Mouse (Mus musculus) kidney, adult 2 months (tissue): ENCODE data around the gene Zscan2. TPM values are rescaled to one million over a fixed set of nuclear protein-coding genes. Genes with fewer than 3 reads are reported as not detected.

Experiments used
- DNase-seq: peaks from one replicate; pipeline ENCODE4 v3.0.0; 2021
- H3K27ac ChIP-seq: fragments of 200-500 bp; 2 replicates; pipeline ENCODE4 v1.5.1; 2012; ENCODE audit warnings: low read depth, low read length, control low read depth, inconsistent platforms; ENCODE audit not compliant: insufficient read depth
- H3K27me3 ChIP-seq: fragments of 200-500 bp; replicated peaks from 2 replicates; pipeline ENCODE4 v1.6.1; 2012; ENCODE audit warnings: mild to moderate bottlenecking, moderate library complexity, low read length, inconsistent platforms; ENCODE audit not compliant: control insufficient read depth, insufficient read depth
- H3K36me3 ChIP-seq: fragments of 200-500 bp; 2 replicates; pipeline ENCODE4 v1.6.1; 2012; ENCODE audit warnings: mild to moderate bottlenecking, moderate library complexity, low read length, inconsistent platforms; ENCODE audit not compliant: control insufficient read depth, insufficient read depth
- H3K4me1 ChIP-seq: fragments of 200-500 bp; 2 replicates; pipeline ENCODE4 v1.6.1; 2011; ENCODE audit warnings: low read length; ENCODE audit not compliant: control insufficient read depth, insufficient read depth
- H3K4me3 ChIP-seq: fragments of 200-500 bp; 2 replicates; pipeline ENCODE4 v1.5.1; 2011; ENCODE audit warnings: mild to moderate bottlenecking, low read depth, low read length, control low read depth; ENCODE audit not compliant: insufficient read depth
- CTCF ChIP-seq: fragments of 200-500 bp; conservative IDR thresholded peaks from 2 replicates; pipeline ENCODE4 v1.5.1; 2011; ENCODE audit warnings: low read depth, mild to moderate bottlenecking, control low read depth, low read length, moderate library complexity, mixed read lengths; ENCODE audit not compliant: insufficient read depth, insufficient read length
- POLR2A ChIP-seq: fragments of 200-500 bp; IDR thresholded peaks from one replicate; pipeline ENCODE4 v1.6.1; 2011; ENCODE audit warnings: low read depth, low read length, control low read depth
- WGBS: fragments of 180-500 bp; shearing (Covaris S2); methylation state at CpG from one replicate; pipeline ENCODE4 v1.1.7; 2018; 5-methylcytosine and 5-hydroxymethylcytosine counted together
- polyA plus RNA-seq: library from polyadenylated mRNA; depleted of rRNA; stranded (reverse); fragments of >200 nt; gene quantifications from 2 replicates; pipeline ENCODE4 v1.2.3, GENCODE M21; 2012

Gene Zscan2
- polyA plus RNA-seq, 1 experiment, result 5.4 TPM

- Histone ChIP-seq H3K27ac (no peak overlapping the region), H3K4me3 (no peak overlapping the region), H3K4me1 (peaks cover 4% of the 10 kb centered on the region; the same call in 1 of the 2 replicates), H3K27me3 (no peaks in the 10 kb centered on the region), H3K36me3 (no peaks in the 10 kb centered on the region)
- TF ChIP-seq CTCF, result no peak
- TF ChIP-seq POLR2A, result no peak
- WGBS, result 65% methylated on average over 7 of the region's 7 CpGs
- DNase-seq, result no peak
Measured at GRCm38 (mm10) chr7:80838247-80838646, 22.5 kb upstream of the Zscan2 start.

GRCm38 (mm10) chr7:80839755-80840154 lies 21.0 kb upstream of the Zscan2 start:
- DNase-seq, result peak; percentile 64
- TF ChIP-seq POLR2A (no peak), CTCF (no peak)
- no peaks in the 10 kb centered on the region for H3K36me3 ChIP-seq
- H3K27me3 ChIP-seq, result no peaks in the 10 kb centered on the region
- no peak overlapping the region for H3K4me3 ChIP-seq
- no peak overlapping the region for H3K27ac ChIP-seq
- peaks cover 4% of the 10 kb centered on the region; the same call in 1 of the 2 replicates for H3K4me1 ChIP-seq

GRCm38 (mm10) chr7:80840241-80840640 lies 20.5 kb upstream of the Zscan2 start:
- no peak for TF ChIP-seq POLR2A
- no peak for TF ChIP-seq CTCF
- no peak overlapping the region for H3K27ac ChIP-seq
- no peak for DNase-seq
- no peaks in the 10 kb centered on the region for H3K27me3 ChIP-seq
- WGBS, result 63% methylated on average over 1 of the region's 1 CpGs
- H3K4me1 ChIP-seq, result peaks cover 4% of the 10 kb centered on the region; the same call in 1 of the 2 replicates
- H3K4me3 ChIP-seq, result no peak overlapping the region
- no peaks in the 10 kb centered on the region for H3K36me3 ChIP-seq

- Histone ChIP-seq H3K36me3 (no peaks in the 10 kb centered on the region), H3K27me3 (no peaks in the 10 kb centered on the region), H3K27ac (no peak overlapping the region), H3K4me1 (peaks cover 4% of the 10 kb centered on the region; the same call in 1 of the 2 replicates), H3K4me3 (no peak overlapping the region)
- no peak for DNase-seq
- no peak for TF ChIP-seq CTCF
- TF ChIP-seq POLR2A, result no peak
- 89% methylated on average over 4 of the region's 4 CpGs for WGBS
Measured at GRCm38 (mm10) chr7:80840937-80841336, 19.8 kb upstream of the Zscan2 start.

GRCm38 (mm10) chr7:80842132-80842531 lies 18.6 kb upstream of the Zscan2 start:
- Histone ChIP-seq H3K27ac (no peak overlapping the region), H3K27me3 (no peaks in the 10 kb centered on the region), H3K4me3 (no peak overlapping the region), H3K36me3 (no peaks in the 10 kb centered on the region), H3K4me1 (peaks cover 4% of the 10 kb centered on the region; the same call in 1 of the 2 replicates)
- DNase-seq, result peak; percentile 60
- WGBS, result 56% methylated on average over 5 of the region's 5 CpGs
- TF ChIP-seq POLR2A (no peak), CTCF (no peak)

- Histone ChIP-seq H3K27ac (no peak overlapping the region), H3K36me3 (no peaks in the 10 kb centered on the region), H3K4me3 (no peak overlapping the region), H3K27me3 (no peaks in the 10 kb centered on the region), H3K4me1 (peaks cover 4% of the 10 kb centered on the region; the same call in 1 of the 2 replicates)
- 96% methylated on average over 1 of the region's 1 CpGs for WGBS
- DNase-seq, result no peak
- TF ChIP-seq POLR2A, result no peak
- no peak for TF ChIP-seq CTCF
Measured at GRCm38 (mm10) chr7:80843176-80843575, 17.5 kb upstream of the Zscan2 start.

GRCm38 (mm10) chr7:80843910-80844640 lies 16.6 kb upstream of the Zscan2 start:
- no peak for TF ChIP-seq CTCF
- TF ChIP-seq POLR2A, result no peak
- WGBS, result 94% methylated on average over 8 of the region's 8 CpGs
- DNase-seq, result no peak
- H3K4me3 ChIP-seq, result no peak overlapping the region
- H3K36me3 ChIP-seq, result no peaks in the 10 kb centered on the region
- H3K4me1 ChIP-seq, result peaks cover 4% of the 10 kb centered on the region; the same call in 1 of the 2 replicates
- H3K27me3 ChIP-seq, result no peaks in the 10 kb centered on the region
- H3K27ac ChIP-seq, result no peak overlapping the region
